In the genomic region with DNA sequence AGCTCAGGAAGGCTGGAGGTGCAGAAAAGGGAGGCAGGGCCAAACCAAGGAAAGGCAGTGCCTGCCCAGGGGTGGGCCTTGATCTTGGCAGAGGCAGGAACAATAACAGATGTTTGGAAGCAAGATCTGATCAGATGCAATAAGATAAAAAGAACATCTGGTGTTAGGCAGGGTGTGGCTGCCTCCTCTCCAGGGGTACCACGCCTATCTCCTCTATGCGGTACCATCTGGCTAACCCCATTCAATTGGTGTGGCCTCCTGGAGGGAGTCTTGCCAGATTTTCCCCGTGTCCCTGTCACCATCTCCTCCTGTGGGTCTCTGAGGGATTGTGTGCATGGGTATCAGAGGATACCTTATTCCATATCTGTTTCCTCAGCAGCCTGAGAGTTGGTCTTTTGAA, we compare ENCODE assay signal across 24 mouse cellular contexts.
"Had no signal": no experiment of that assay in that cellular context is flagged by ENCODE, and none has a peak within 500 bp of the region (broad histone marks: within the 10 kb centered on the region; RNA-seq: fewer than 3 reads in every experiment).

No protein-coding gene starts in this region.

- DNase-seq: kidney, adult 18-20 months; kidney, postnatal 25 days; layer of hippocampus, adult 9-11 months; liver; lung, adult 18-20 months; lung, postnatal 10 days; lung, postnatal 36 days; right cerebral cortex, adult 18-20 months; right cerebral cortex, postnatal 14 days; right cerebral cortex, postnatal 4 days; spleen, adult 18-20 months; thymus, postnatal 14 days; thymus, postnatal 4 days had no signal

- H3K36me3 ChIP-seq: limb, embryonic 10.5 days; limb, embryonic 13.5 days; liver, embryonic 12.5 days; liver, embryonic 15.5 days; lung, embryonic 15.5 days; midbrain, embryonic 12.5 days; midbrain, embryonic 15.5 days; neural tube, embryonic 12.5 days; neural tube, embryonic 15.5 days; stomach, embryonic 15.5 days had no signal

- H3K9me3 ChIP-seq: limb, embryonic 10.5 days; limb, embryonic 13.5 days; liver, embryonic 12.5 days; liver, embryonic 15.5 days; lung, embryonic 15.5 days; midbrain, embryonic 12.5 days; midbrain, embryonic 15.5 days; neural tube, embryonic 12.5 days; neural tube, embryonic 15.5 days; stomach, embryonic 15.5 days had no signal

- H3K27me3 ChIP-seq: limb, embryonic 13.5 days; liver, embryonic 12.5 days; liver, embryonic 15.5 days; lung, embryonic 15.5 days; midbrain, embryonic 12.5 days; midbrain, embryonic 15.5 days; neural tube, embryonic 12.5 days; neural tube, embryonic 15.5 days; stomach, embryonic 15.5 days had no signal

- H3K4me3 ChIP-seq: layer of hippocampus, adult 2 months; limb, embryonic 10.5 days; limb, embryonic 13.5 days; liver, embryonic 12.5 days; liver, embryonic 15.5 days; lung, embryonic 15.5 days; midbrain, embryonic 12.5 days; midbrain, embryonic 15.5 days; neural tube, embryonic 12.5 days; neural tube, embryonic 15.5 days; stomach, embryonic 15.5 days had no signal

- H3K4me1 ChIP-seq: liver, embryonic 12.5 days; liver, embryonic 15.5 days; lung, embryonic 15.5 days; midbrain, embryonic 12.5 days; neural tube, embryonic 12.5 days; stomach, embryonic 15.5 days had no signal
